Mouse (Mus musculus): ENCODE data around the gene Siah2. TPM values are rescaled to one million over a fixed set of nuclear protein-coding genes. Genes with fewer than 3 reads are reported as not detected.
A peak's percentile ranks its signal among the peaks of the same experiment; 100 is the strongest.

The Siah2 gene
- total RNA-seq, 2 experiments from 2014 or later: 18.0 to 18.7 TPM

DNA sequence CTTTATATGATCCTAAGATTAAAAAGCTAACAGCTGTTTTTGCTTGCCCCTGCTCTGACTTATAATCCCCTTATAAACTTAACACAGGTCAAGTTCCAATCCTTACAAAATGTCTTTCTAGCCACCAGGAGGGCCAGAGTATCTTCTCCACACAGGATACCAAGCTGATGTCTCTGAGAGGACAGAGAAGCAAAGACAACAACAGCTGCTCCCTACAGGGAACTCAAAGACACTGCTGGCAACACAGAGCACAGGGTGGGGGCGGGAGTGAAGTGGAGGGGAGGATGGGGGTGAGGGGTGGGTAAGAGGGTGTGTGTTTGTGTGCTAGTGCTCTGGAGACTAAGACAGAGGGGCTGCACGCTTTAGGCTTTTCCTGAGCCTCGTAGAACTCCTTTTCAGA lies 14.6 kb downstream of the Siah2 start:
- no peak for DNase-seq (ENCODE audit: low spot score in 2 of 2)
- intact Hi-C loops (cut with DNase I): no loop called here

DNA sequence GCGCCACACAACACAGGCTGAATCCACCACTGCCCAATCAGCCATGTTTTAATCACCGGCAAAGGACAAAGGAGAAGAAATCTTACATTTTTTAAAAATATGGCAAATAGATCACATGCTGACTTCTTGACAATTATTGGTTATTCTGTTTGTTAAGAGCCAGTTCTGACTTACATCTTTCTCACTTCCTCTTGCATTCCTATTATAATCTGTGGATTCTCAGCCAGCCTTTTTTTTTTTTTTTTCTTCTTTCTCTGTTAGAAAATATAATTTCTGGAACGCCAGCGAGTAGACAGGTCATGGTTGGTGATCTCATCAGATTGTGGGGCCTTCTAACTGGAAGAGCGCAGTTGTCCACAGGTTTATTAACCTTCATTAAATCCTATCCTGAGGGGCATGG lies 18.9 kb downstream of the Siah2 start:
- intact Hi-C loops (cut with DNase I): no loop called here

DNA sequence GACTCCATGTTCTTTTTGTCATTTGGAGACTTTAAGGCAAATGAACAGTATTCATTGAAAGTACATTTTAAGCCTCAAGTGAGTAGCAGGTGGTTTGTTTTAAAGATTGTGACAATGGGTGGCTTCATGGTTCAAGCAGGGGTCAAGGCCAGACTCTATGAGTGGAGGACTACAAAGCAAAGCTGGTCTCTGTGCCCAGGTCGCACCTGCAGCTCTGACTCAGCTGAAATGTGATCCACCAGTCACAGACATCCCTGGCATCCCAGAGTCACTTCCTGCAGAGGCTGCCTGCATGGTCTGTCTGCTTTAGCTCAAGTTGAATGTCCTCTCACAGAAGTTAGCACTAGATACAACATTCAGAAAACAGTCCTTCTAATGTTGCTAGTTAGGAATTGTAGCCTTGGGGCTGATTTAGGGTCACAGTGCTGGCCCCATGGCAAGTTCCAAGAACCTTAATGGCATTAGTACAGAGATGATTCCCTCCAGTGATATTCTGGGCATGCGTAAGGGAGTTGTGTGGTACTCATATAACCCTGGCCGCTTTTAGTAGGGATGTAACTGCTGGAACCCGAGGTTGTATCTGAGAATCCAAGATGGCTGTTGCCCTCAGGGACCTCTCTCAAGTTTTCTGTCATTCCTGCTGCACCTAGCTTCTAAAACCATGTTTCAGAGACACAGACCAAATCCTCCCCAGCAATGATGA lies 19.6 kb downstream of the Siah2 start:
- no peak for DNase-seq (ENCODE audit: low spot score in 2 of 2)
- intact Hi-C loops (cut with DNase I): no loop called here

More for the DNA sequence above, 18.9 kb downstream of the Siah2 start:
- no peak for DNase-seq (ENCODE audit: low spot score in 2 of 2)

GRCm38 (mm10) chr3:58671616-58672250 lies 20.5 kb downstream of the Siah2 start:
- intact Hi-C loops (cut with DNase I): no loop called here
- DNase-seq (ENCODE audit: low spot score in 2 of 2): no peak

DNA sequence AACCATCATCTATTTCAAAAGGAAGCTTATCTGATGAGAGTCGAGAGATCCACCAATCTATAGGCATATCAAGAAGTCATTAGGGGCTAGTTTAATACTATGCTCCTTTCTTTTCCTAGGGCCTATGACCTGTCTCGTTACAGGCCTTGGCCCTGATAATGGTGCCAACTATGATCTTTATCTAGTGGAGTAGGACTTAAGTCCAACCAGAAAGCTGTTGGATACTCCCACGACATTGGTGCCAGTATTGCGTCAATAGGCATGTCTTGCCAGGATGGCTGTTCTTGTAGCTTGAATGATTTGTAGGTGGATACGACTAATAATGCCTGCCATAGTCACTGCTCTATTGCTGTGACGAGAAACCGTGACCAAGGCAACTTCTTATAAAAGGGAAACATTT lies 28.2 kb downstream of the Siah2 start:
- intact Hi-C loops (cut with DNase I): no loop called here
- DNase-seq (ENCODE audit: low spot score in 2 of 2): no peak

GRCm38 (mm10) chr3:58660636-58661035 lies 31.6 kb downstream of the Siah2 start:
- no peak for DNase-seq (ENCODE audit: low spot score in 2 of 2)
- intact Hi-C loops (cut with DNase I): no loop called here

DNA sequence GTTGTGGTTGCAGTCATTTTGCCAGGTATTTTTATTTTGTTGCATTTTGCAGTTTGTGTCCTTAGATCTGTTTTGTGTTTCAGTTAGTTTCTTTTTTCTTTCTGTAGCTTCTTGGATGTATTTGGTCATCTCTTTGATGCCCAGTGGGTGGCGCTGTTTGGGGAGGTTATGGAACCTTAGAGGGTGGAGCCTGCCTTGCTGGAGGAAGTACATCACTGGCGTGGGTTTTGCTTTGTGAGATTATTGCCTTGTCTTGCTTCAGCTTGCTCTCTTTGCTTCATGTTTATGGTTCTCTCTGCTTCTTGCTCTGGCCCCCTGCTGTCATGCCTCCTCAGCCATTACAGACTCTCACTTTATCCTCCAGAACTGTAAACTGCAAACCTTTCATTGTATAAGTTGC lies 34.8 kb downstream of the Siah2 start:
- DNase-seq (ENCODE audit: low spot score in 2 of 2): no peak
- intact Hi-C loops (cut with DNase I): loop anchor here (5.0 kb wide), 1 partner anchor 400 kb away; no protein-coding TSS in a partner anchor

DNA sequence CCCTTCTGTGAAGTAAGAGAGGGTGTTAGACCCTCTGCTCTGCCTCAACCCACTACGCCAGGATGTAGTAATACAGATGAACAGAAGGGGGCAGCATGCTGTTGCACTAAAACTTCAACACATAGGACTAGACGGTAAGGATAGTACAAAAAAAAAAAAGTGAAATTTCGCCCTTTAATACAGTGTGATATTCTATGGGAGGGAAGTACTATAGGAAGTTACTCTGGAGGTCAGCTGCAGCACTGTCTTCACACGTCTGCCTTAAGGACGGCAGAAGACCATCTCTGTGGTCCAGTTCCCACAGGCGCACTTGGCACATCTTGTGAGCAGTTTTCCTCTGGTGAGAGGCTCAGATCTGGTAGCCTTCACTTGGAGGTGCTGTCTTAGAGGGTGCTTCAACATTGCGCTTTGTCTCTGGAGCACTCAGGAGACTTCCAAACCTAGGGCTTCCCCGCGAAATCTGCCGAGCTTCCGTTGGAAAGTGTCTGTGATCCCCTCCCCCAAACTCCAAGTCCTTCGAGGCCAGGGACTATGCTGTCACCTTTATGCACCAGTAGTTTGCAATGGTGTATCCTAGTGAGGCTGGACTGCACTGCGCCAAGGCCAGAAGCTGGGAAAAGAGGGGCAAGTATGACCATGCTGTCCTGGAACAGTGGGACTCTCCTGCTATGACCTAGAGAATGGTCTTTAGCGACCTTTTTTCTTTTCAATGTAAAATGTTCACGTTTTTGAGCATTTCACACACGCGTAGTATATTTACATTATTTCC lies 36.7 kb downstream of the Siah2 start:
- peak; percentile 59 to 69 for DNase-seq (ENCODE audit: low spot score in 2 of 2)
- intact Hi-C loops (cut with DNase I): loop anchor here (1.0 to 5.0 kb wide), 2 partner anchors 130 to 402 kb away; no protein-coding TSS in a partner anchor

DNA sequence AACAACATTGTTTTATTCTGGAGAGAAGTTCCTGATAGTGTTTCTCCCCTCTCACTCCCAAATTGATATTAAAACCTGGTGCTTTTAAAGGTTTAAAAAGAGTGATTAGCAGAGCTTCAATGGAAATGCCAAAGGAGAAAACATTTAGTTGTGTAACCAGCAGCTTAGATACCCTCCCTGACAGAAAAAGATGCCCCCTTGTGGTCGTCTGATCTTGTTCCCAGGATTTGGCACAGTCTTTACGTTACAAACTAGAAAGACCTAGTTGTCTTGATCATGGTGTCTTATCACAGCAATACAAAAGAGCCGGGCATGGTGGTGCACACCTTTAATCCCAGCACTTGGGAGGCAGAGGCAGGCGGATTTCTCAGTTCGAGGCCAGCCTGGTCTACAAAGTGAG lies 38.3 kb downstream of the Siah2 start:
- intact Hi-C loops (cut with DNase I): no loop called here
- no peak for DNase-seq (ENCODE audit: low spot score in 2 of 2)

GRCm38 (mm10) chr3:58650328-58650727 lies 41.9 kb downstream of the Siah2 start:
- intact Hi-C loops (cut with DNase I): no loop called here
- no peak for DNase-seq (ENCODE audit: low spot score in 2 of 2)

DNA sequence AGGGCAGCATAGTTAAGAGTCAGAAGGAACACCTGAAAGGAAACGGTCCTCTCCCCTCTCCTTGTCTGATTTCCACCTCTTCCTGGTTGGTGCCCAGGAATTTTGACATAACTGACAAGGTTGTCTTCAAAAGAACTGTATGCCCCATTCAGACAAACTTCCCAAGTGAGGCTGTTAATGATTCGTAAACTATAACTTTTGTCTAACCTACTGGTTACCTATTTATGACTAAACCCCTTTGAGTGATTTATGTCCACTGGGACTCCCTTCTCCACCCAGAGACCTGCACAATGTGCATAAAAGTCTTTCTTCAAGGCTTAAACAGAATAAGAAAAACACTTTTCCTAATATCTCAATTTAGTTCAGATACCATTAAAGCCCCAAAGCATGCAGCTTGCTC lies 45.0 kb downstream of the Siah2 start:
- DNase-seq (ENCODE audit: low spot score in 2 of 2): no peak
- intact Hi-C loops (cut with DNase I): no loop called here

DNA sequence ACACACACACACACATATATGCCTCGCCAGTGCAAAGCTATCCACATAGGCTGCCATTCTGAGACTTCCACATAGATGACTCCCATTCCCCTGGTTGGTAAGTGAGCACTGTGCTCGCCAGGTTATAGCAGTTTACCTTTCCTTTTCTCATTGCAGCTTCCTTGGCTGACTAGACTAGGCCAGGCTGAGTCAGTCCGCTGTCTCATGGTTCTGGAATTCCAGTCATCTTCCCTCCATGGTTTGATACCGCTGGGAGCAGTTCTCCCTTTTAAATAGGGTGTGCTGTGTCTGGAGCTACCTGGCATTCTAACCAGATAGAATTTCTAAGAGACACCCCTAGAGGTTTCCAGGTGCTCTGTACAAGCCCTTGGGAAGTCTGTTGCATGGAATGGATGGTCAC lies 46.0 kb downstream of the Siah2 start:
- DNase-seq (ENCODE audit: low spot score in 2 of 2): no peak
- intact Hi-C loops (cut with DNase I): no loop called here

DNA sequence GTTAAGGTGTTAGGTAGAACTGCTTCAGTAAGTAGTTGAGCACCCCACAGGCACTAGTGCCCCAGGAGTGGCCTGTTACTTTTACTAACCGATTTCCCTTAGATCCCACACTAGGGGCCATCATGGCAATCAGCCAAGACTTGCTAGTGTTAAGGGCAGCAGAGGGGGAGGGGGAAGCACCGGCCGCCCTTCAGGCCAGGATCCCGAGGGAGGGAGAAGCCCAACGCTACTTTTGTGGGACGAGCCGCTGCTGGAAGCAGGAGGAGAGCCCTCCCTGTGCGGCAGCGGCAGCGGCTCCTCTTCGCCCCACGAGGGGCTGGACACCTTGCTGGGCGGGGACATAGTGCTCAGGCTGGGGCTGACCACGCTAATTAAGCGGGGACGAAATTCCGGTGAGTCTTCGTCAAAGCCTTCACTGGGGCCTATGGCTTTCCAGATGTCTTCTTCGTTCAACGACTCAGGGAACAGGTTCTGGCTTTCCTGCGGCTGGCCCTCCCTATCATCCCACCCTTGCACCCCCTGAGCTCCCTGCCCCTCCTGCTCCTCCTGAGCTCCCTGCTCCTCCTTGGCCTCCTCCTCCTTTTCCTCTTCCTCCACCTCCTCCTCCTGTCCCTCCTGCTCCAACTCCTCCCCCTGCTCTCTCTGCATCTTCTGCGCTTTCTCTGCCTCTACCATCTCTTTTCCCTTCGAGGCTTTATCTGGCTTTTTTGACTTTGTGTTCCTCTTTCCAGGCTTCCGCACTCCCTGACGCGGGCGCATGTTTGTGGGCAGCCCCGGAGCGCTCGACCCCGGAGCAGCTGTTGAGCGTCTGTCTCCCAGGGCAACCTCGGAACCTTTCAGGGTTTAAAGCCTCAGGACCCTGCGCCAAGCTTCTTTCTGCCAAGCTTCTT lies 55.5 kb downstream of the Siah2 start, which contains the start of gene Erich6:
Erich6 (minus strand) TSS at position 802 of the 890 bp plus-strand sequence.
- intact Hi-C loops (cut with DNase I): no loop called here
- DNase-seq (ENCODE audit: low spot score in 2 of 2): peak; percentile 18 to 38

GRCm38 (mm10) chr3:58631693-58632092 lies 60.5 kb downstream of the Siah2 start:
- intact Hi-C loops (cut with DNase I): no loop called here
- DNase-seq (ENCODE audit: low spot score in 2 of 2): peak in 1 of 2 experiments; percentile 67

DNA sequence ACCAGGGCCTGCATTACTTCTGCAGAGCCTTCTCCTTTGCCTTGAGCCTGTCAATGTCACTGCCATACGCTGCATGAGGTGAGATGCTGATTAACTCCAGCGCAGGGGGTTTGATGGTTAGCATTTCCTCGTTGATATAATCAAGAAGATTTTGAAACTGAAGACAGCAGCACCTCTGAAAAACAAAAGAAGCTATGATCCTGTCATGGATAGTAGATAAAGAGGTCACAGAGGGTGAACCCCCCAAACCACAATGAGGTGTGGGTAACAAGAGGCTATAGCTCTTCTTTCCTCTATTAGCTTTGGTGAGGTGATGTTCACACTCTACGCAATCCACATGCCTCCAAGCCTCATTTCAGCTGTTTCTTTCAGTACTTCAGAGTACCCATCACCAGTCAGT lies 67.2 kb downstream of the Siah2 start:
- intact Hi-C loops (cut with DNase I): no loop called here

More for the DNA sequence above, 67.2 kb downstream of the Siah2 start:
- DNase-seq (ENCODE audit: low spot score in 2 of 2): no peak

Other genes starting within 250 kb of the Siah2 start
- 10 to 100 TPM; 40.8 to 42.2 TPM for gene Eif2a, start 166.6 kb downstream of the Siah2 start, total RNA-seq (2021)
- gene Serp1, start 166.5 kb downstream of the Siah2 start, total RNA-seq (2021): 10 to 100 TPM; 23.4 to 25.4 TPM
- gene Selenot, start 115.8 kb downstream of the Siah2 start, total RNA-seq (2021): 100 to 1,000 TPM; 149 to 153 TPM
- 1 to 10 TPM; 1.1 to 1.5 TPM for gene Erich6, start 55.2 kb downstream of the Siah2 start, total RNA-seq (2021)
- 1 to 10 TPM; 1.5 to 1.8 TPM for gene Mindy4b-ps, start 129.9 kb upstream of the Siah2 start, total RNA-seq (2021)
- 1 to 10 TPM in 1 of 2 experiments, under 1 TPM in 1; 0.48 to 1.1 TPM for gene Clrn1, start 192.9 kb upstream of the Siah2 start, total RNA-seq (2021)

Data from left cerebral cortex, postnatal 25 days (tissue).